Mouse (Mus musculus) heart, postnatal 0 days (tissue): Measurements from ENCODE around the gene Ncam1. TPM values are rescaled to one million over a fixed set of nuclear protein-coding genes. Genes with fewer than 3 reads are reported as not detected.
A peak's percentile ranks its signal among the peaks of the same experiment; 100 is the strongest.

Source experiments
- ATAC-seq: fragments of 200-750 bp; cut with Nextera tagmentation; 2 replicates; pipeline ENCODE4 v1.8.0; 2017; ENCODE audit warnings: low read depth, moderate number of reproducible peaks, moderate library complexity; ENCODE audit not compliant: insufficient read depth
- DNase-seq: peaks from one replicate; pipeline ENCODE4 v3.0.0-alpha.2; 2016; ENCODE audit warnings: low spot score
- H3K27ac ChIP-seq: fragments of 300-500 bp; sonication (generic); 2 replicates; pipeline ENCODE4 v1.5.1; 2014; ENCODE audit warnings: low read depth, mild to moderate bottlenecking
- H3K27me3 ChIP-seq: fragments of 300-500 bp; sonication (generic); 2 replicates; pipeline ENCODE4 v1.6.1; 2014; ENCODE audit warnings: low read length, mixed read lengths; ENCODE audit not compliant: control insufficient read depth, insufficient read depth
- H3K36me3 ChIP-seq: fragments of 300-500 bp; sonication (generic); replicated peaks from 2 replicates; pipeline ENCODE4 v1.6.1; 2014; ENCODE audit warnings: low read length, mixed read lengths; ENCODE audit not compliant: control insufficient read depth, insufficient read depth
- H3K4me1 ChIP-seq: fragments of 300-500 bp; sonication (generic); 2 replicates; pipeline ENCODE4 v1.6.1; 2014; ENCODE audit warnings: antibody characterized with exemption; ENCODE audit not compliant: control insufficient read depth, insufficient read depth
- H3K4me2 ChIP-seq: fragments of 300-500 bp; sonication (generic); 2 replicates; pipeline ENCODE4 v1.6.1; 2014; ENCODE audit warnings: low read depth, mild to moderate bottlenecking, low read length, moderate library complexity
- H3K4me3 ChIP-seq: fragments of 300-500 bp; sonication (generic); 2 replicates; pipeline ENCODE4 v1.5.1; 2014; ENCODE audit warnings: low read depth, low read length
- H3K9ac ChIP-seq: fragments of 300-500 bp; sonication (generic); replicated peaks from 2 replicates; pipeline ENCODE4 v1.6.1; 2014; ENCODE audit warnings: low read depth, low read length, mixed read lengths
- H3K9me3 ChIP-seq: fragments of 300-500 bp; sonication (generic); replicated peaks from 2 replicates; pipeline ENCODE4 v1.6.1; 2016; ENCODE audit warnings: low read length; ENCODE audit not compliant: control insufficient read depth
- CTCF ChIP-seq: IDR thresholded peaks from 2 replicates; pipeline ENCODE4 v1.5.1; 2016; ENCODE audit warnings: antibody characterized with exemption, control low read depth, low read depth
- EP300 ChIP-seq: IDR thresholded peaks from 2 replicates; pipeline ENCODE4 v1.6.1; 2016; ENCODE audit warnings: antibody characterized with exemption, low read depth
- WGBS: fragments of 180-500 bp; shearing (Covaris S2); extraction: QIAGEN DNeasy Blood & Tissue Kit; methylation state at CpG from one replicate; pipeline ENCODE4 v1.1.7; 2014; 5-methylcytosine and 5-hydroxymethylcytosine counted together
- polyA plus RNA-seq: library from polyadenylated mRNA; unstranded; fragments of >200 nt; fragmentation: Nextera tagmentation; extraction: Ambion mirVana; gene quantifications from 2 replicates; pipeline ENCODE4 v1.2.1, GENCODE M21; 2015
- total RNA-seq: library from RNA; depleted of rRNA; stranded (reverse); fragments of >200 nt; gene quantifications from 2 replicates; pipeline ENCODE4 v1.2.3, GENCODE M21; 2014; ENCODE audit warnings: low replicate concordance

The Ncam1 gene
- total and polyA plus RNA-seq, 2 experiments from 2014 or later: 91.4 to 154 TPM

DNA sequence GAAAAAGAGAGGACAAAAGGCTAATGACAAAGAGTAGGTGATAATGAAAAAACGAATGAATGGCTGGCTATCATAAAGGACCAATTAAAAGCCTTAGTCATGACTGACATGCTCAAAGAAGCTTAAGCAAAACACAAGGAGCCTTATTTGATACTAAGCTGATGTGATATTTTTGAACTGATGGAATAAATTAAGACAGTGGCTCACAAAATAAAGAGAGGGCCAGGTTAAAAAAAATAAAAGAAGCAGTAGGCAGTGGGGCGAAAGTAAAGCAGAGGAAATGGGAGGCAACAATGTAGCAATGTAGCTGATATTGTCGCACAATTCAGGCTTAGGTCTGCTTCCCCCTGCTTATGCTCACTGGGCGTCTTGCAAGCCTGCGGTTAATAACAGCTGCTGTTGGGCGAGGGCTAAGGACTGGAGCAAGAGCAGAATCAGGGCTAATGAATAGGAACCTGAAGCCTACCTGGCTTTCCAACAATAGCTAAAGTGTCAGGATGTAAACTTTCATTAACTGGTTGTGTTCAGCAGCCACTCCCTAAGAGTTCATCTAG lies 126.0 kb downstream of the Ncam1 start:
- 70% methylated on average over 6 of the region's 6 CpGs for whole genome bisulfite sequencing
- Histone ChIP-seq H3K27ac (no peak overlapping the region), H3K4me1 (0 out of 2 replicates have a peak, but pooled peaks cover 6% of the 10 kb centered on the region), H3K4me3 (no peak overlapping the region), H3K4me2 (no peak overlapping the region), H3K27me3 (no peaks in the 10 kb centered on the region), H3K36me3 (no peaks in the 10 kb centered on the region), H3K9me3 (no peaks in the 10 kb centered on the region), H3K9ac (no peak overlapping the region)
- ATAC-seq: no peak
- TF ChIP-seq EP300 (no peak), CTCF (no peak)
- no peak for DNase-seq

DNA sequence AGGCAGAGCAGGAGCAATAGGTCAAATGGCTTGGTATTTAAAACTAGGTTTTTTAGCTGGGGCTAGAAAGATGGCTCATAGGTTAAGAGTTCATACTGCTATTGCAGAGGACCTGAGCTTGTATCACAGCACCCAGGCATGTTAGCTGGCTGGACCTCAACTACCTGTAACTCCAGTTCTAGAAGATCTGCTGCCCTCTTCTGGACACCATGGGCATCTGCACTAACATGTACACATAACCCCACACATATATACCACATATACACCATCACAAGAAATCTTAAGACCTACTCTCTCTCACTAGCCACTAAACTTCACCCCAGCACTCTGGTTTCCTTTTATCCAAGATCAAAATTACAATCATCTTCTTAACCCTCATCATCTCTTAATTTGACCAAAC lies 131.7 kb downstream of the Ncam1 start:
- no peak overlapping the region for H3K4me2 ChIP-seq
- ATAC-seq (no peak), DNase-seq (no peak)
- no peak overlapping the region for H3K9ac ChIP-seq
- H3K27me3 ChIP-seq: no peaks in the 10 kb centered on the region
- no peak overlapping the region for H3K4me3 ChIP-seq
- H3K27ac ChIP-seq: no peak overlapping the region
- H3K9me3 ChIP-seq: no peaks in the 10 kb centered on the region
- H3K36me3 ChIP-seq: no peaks in the 10 kb centered on the region
- TF ChIP-seq CTCF (no peak), EP300 (no peak)
- H3K4me1 ChIP-seq: peaks cover 5% of the 10 kb centered on the region; the same call in 1 of the 2 replicates

DNA sequence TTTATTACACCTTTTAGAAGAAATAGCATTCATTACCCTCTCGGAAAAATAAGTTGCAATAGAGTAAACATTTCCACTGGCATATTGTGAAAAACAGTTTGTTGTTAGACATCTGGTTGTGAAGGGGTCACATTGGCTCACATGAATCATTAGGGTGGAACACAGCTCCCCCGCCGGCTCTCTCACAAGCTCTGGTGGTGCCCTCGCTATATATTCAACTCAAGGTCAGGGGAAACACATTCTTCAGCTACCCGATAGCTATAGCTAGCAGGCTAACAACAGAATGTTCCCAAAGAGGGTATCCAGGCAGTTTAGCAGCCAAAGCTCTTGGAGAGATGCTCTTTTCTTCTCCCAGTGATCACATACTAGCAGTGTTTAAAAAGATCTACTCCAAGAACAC lies 133.4 kb downstream of the Ncam1 start:
- Histone ChIP-seq H3K4me2 (no peak overlapping the region), H3K4me1 (peaks cover 5% of the 10 kb centered on the region; the same call in 1 of the 2 replicates), H3K27me3 (no peaks in the 10 kb centered on the region), H3K36me3 (no peaks in the 10 kb centered on the region), H3K4me3 (no peak overlapping the region), H3K9me3 (no peaks in the 10 kb centered on the region), H3K9ac (no peak overlapping the region), H3K27ac (peak overlapping the region; percentile 67)
- WGBS: 35% methylated on average over 5 of the region's 5 CpGs
- ATAC-seq: peak; percentile 64
- TF ChIP-seq EP300 (no peak), CTCF (no peak)
- peak; percentile 41 for DNase-seq

DNA sequence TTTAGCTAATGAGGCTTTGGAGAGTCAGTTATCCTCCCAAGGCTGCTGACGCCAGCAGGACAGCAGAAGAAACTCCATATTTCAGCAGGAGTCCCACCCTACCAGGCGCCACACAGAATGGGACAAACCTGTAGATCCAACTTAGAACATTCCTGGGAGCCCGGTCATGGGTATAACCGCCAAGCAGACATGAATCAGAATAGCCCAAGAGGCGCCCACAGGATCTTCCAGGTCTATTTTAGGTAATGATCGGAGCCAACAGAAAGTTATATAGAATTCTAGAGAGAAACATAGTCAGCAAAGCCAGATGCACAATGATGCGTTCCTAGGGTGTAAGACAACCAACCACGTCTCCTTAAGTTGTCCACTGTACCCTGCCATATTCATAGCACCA lies 134.8 kb downstream of the Ncam1 start:
- no peak for TF ChIP-seq CTCF
- no peak for TF ChIP-seq EP300
- no peak overlapping the region for H3K27ac ChIP-seq
- H3K9ac ChIP-seq: no peak overlapping the region
- H3K36me3 ChIP-seq: no peaks in the 10 kb centered on the region
- H3K27me3 ChIP-seq: no peaks in the 10 kb centered on the region
- ATAC-seq (no peak), DNase-seq (no peak)
- no peaks in the 10 kb centered on the region for H3K9me3 ChIP-seq
- WGBS: 74% methylated on average over 8 of the region's 8 CpGs
- no peak overlapping the region for H3K4me3 ChIP-seq
- peaks cover 5% of the 10 kb centered on the region; the same call in 1 of the 2 replicates for H3K4me1 ChIP-seq
- no peak overlapping the region for H3K4me2 ChIP-seq

DNA sequence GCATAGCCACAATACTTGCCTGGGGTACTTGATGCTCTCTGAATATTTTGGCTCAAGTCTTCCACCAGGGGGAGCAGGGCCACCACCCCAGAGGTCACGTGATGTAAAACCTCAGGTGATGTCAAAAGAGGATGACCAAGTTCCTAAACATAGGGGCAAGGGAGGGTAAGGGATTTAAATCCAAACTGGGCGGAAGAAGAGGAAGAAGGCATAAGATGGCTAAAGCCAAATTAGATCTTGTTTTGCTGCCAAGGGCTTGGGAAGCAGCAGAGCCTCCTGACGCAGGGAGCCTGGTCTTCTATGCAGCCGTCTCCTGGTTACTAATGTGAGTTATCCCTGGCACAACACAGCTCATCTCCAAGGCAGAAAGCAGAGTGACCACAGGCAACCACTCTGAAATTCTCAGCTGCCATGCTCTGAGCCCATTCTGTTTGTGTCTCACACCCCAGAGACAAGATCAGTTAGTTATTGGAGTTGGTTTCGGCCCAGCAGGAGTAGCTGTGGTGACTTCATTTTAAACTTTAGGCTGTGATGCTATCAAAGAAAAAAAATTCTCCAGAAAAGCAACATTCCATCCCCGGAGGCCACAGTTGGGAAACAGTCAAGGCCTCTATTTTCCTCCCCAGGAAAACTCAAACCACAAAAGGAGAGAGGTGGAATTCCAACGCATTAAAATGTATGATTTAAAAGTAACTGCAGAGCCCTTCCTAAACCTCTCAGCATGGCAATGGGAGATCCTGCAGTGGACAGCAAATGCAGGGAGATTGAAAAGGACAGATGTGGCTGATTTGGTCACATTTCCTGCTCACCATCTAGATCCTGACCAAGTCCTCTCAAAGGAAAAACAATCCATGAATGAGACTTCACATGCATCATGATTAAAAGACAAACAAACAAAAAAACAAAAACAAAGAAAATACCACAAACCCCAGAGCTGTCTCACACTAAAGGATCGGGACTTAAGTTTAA lies 135.5 kb downstream of the Ncam1 start:
- Histone ChIP-seq H3K27ac (no peak overlapping the region), H3K4me3 (no peak overlapping the region), H3K9me3 (no peaks in the 10 kb centered on the region), H3K4me2 (no peak overlapping the region), H3K4me1 (peaks cover 5% of the 10 kb centered on the region; the same call in 1 of the 2 replicates), H3K36me3 (no peaks in the 10 kb centered on the region), H3K27me3 (no peaks in the 10 kb centered on the region), H3K9ac (no peak overlapping the region)
- WGBS: 76% methylated on average over 8 of the region's 8 CpGs
- no peak for TF ChIP-seq EP300
- peak; percentile 53 for TF ChIP-seq CTCF
- DNase-seq (no peak), ATAC-seq (no peak)
